Mouse (Mus musculus) forebrain, embryonic 12.5 days (tissue): ENCODE measurements at regions not wholly inside any gene's neighbourhood (a gene's known extent, or its start where the extent isn't known, plus 50 kb on each side); places are given as distances from the start of the nearest gene placed in this dataset.

ENCODE experiments used
- ATAC-seq: fragments of 200-750 bp; cut with Nextera tagmentation; 2 replicates; pipeline ENCODE4 v1.8.0; 2017; ENCODE audit warnings: moderate TSS enrichment; ENCODE audit not compliant: low FRiP score
- H3K27ac ChIP-seq: fragments of 300-500 bp; sonication (generic); 2 replicates; pipeline ENCODE4 v1.5.1; 2016; ENCODE audit warnings: mild to moderate bottlenecking
- H3K27me3 ChIP-seq: fragments of 300-500 bp; sonication (generic); 2 replicates; pipeline ENCODE4 v1.6.1; 2016; ENCODE audit warnings: mild to moderate bottlenecking
- H3K36me3 ChIP-seq: fragments of 300-500 bp; sonication (generic); replicated peaks from 2 replicates; pipeline ENCODE4 v1.6.1; 2016; ENCODE audit warnings: mild to moderate bottlenecking
- H3K4me1 ChIP-seq: fragments of 300-500 bp; sonication (generic); 2 replicates; pipeline ENCODE4 v1.6.1; 2016
- H3K4me2 ChIP-seq: fragments of 300-500 bp; sonication (generic); 2 replicates; pipeline ENCODE4 v1.6.1; 2016; ENCODE audit warnings: mild to moderate bottlenecking, moderate library complexity
- H3K4me3 ChIP-seq: fragments of 300-500 bp; sonication (generic); replicated peaks from 2 replicates; pipeline ENCODE4 v1.5.1; 2016; ENCODE audit warnings: mild to moderate bottlenecking
- H3K9ac ChIP-seq: fragments of 300-500 bp; sonication (generic); 2 replicates; pipeline ENCODE4 v1.6.1; 2016; ENCODE audit warnings: mild to moderate bottlenecking
- H3K9me3 ChIP-seq: fragments of 300-500 bp; sonication (generic); 2 replicates; pipeline ENCODE4 v1.6.1; 2016
- WGBS: fragments of 180-500 bp; shearing (Covaris S2); methylation state at CpG from one replicate; pipeline ENCODE4 v1.1.7; 2016; 5-methylcytosine and 5-hydroxymethylcytosine counted together

- Histone ChIP-seq H3K4me2 (no peak overlapping the region), H3K4me3 (no peak overlapping the region), H3K9me3 (no peaks in the 10 kb centered on the region), H3K9ac (no peak overlapping the region), H3K36me3 (no peaks in the 10 kb centered on the region), H3K27me3 (no peaks in the 10 kb centered on the region), H3K4me1 (no peaks in the 10 kb centered on the region), H3K27ac (no peak overlapping the region)
- 47% methylated on average over 7 of the region's 7 CpGs for WGBS
- peak; percentile 71; the same call in 1 of the 2 replicates for ATAC-seq
Observed at GRCm38 (mm10) chr5:18916688-18917285, 310.0 kb upstream of the Magi2 start.

DNA sequence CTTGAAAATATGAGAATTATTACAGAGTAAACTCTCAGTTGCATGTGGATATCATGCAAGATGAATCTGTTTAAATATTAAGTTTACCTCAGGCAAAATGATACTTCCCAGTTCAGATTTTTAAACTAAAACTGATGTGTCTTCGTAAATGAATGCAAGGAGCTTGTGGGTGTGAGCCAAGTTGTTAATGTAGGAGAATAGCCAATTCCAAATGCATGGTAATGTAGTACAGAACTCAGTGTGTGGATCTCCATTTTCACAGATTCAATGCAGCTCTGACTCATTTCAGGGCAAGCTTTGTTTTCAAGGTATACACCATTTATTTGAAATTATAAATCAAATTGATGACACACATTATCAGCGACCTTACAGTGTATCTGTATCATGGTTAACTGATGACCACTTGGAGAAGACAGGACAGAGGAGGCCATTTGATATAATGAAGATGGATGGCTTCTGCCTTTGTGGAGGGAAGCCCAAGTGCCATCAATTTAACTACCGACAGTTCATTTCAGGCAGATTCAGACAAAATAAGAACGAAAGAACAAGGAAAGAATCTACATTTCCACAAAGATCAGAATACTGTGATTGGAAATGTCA, 272.9 kb upstream of the Magi2 start:
- Histone ChIP-seq H3K9me3 (no peaks in the 10 kb centered on the region), H3K9ac (no peak overlapping the region), H3K27ac (no peak overlapping the region), H3K4me1 (no peaks in the 10 kb centered on the region), H3K4me2 (no peak overlapping the region), H3K27me3 (no peaks in the 10 kb centered on the region), H3K36me3 (no peaks in the 10 kb centered on the region), H3K4me3 (no peak overlapping the region)
- 86% methylated on average over 4 of the region's 4 CpGs for WGBS
- ATAC-seq = no peak
